Mouse (Mus musculus): ENCODE measurements around the gene Cyp2b9.
"Not testable (repeated sequence)": the region's sequence is repeated elsewhere in the genome, so short reads cannot be mapped to it uniquely, and the experiment has no call there.

Cyp2b9 gene

GRCm38 (mm10) chr7:26173111-26173510, at the start of gene Cyp2b9:
Gene Cyp2b9, plus strand, starts transcription at chr7:26173411.
- not testable (repeated sequence) for DNase-seq

GRCm38 (mm10) chr7:26139623-26140022, 33.6 kb upstream of the Cyp2b9 start:
- not testable (repeated sequence) for DNase-seq

GRCm38 (mm10) chr7:26143657-26144056, 29.6 kb upstream of the Cyp2b9 start:
- not testable (repeated sequence) for DNase-seq

- not testable (repeated sequence) for DNase-seq
Measured at GRCm38 (mm10) chr7:26168765-26169536, 4.3 kb upstream of the Cyp2b9 start.

GRCm38 (mm10) chr7:26201083-26201482, 27.9 kb downstream of the Cyp2b9 start:
- DNase-seq, result no peak

- not testable (repeated sequence) for DNase-seq
Measured at GRCm38 (mm10) chr7:26260034-26260433, 86.8 kb downstream of the Cyp2b9 start, which contains the start of gene Vmn1r184. Gene Vmn1r184, plus strand, starts transcription at chr7:26260334.

Data from cerebellum, adult 11-12 months (tissue).